Mouse (Mus musculus) lung, postnatal 0 days (tissue): ENCODE results near the gene Tlr5. TPM values are rescaled to one million over a fixed set of nuclear protein-coding genes. Genes with fewer than 3 reads are reported as not detected.

ENCODE experiments used
- ATAC-seq: fragments of 200-750 bp; cut with Nextera tagmentation; 2 replicates; pipeline ENCODE4 v1.8.0; 2017; ENCODE audit warnings: moderate library complexity
- DNase-seq: peaks from one replicate; pipeline ENCODE4 v3.0.0-alpha.2; 2016; ENCODE audit warnings: low spot score
- H3K27ac ChIP-seq: fragments of 300-500 bp; sonication (generic); 2 replicates; pipeline ENCODE4 v1.5.1; 2014; ENCODE audit warnings: antibody characterized with exemption, mild to moderate bottlenecking, low read length, mixed read lengths
- H3K27me3 ChIP-seq: fragments of 300-500 bp; sonication (generic); replicated peaks from 2 replicates; pipeline ENCODE4 v1.6.1; 2014; ENCODE audit warnings: low read length, mixed read lengths; ENCODE audit not compliant: insufficient read depth
- H3K36me3 ChIP-seq: fragments of 300-500 bp; sonication (generic); 2 replicates; pipeline ENCODE4 v1.6.1; 2014; ENCODE audit warnings: low read length, mixed read lengths; ENCODE audit not compliant: insufficient read depth
- H3K4me1 ChIP-seq: fragments of 300-500 bp; sonication (generic); 2 replicates; pipeline ENCODE4 v1.6.1; 2014; ENCODE audit warnings: antibody characterized with exemption, low read depth, low read length, mixed read lengths; ENCODE audit not compliant: insufficient read depth
- H3K4me2 ChIP-seq: fragments of 300-500 bp; sonication (generic); replicated peaks from 2 replicates; pipeline ENCODE4 v1.6.1; 2014; ENCODE audit warnings: low read depth, mild to moderate bottlenecking, low read length, moderate library complexity, mixed read lengths
- H3K4me3 ChIP-seq: fragments of 300-500 bp; sonication (generic); 2 replicates; pipeline ENCODE4 v1.5.1; 2014; ENCODE audit warnings: low read depth, low read length
- H3K9ac ChIP-seq: fragments of 300-500 bp; sonication (generic); replicated peaks from 2 replicates; pipeline ENCODE4 v1.6.1; 2014; ENCODE audit warnings: low read depth, mild to moderate bottlenecking
- H3K9me3 ChIP-seq: fragments of 300-500 bp; sonication (generic); 2 replicates; pipeline ENCODE4 v1.6.1; 2016; ENCODE audit warnings: low read length, mixed read lengths
- CTCF ChIP-seq: IDR thresholded peaks from 2 replicates; pipeline ENCODE4 v1.5.1; 2016; ENCODE audit warnings: antibody characterized with exemption, mild to moderate bottlenecking
- EP300 ChIP-seq: IDR thresholded peaks from 2 replicates; pipeline ENCODE4 v1.6.1; 2016; ENCODE audit warnings: antibody characterized with exemption, mild to moderate bottlenecking, control low read depth
- WGBS: fragments of 180-500 bp; shearing (Covaris S2); extraction: QIAGEN DNeasy Blood & Tissue Kit; methylation state at CpG from one replicate; pipeline ENCODE4 v1.1.7; 2014; 5-methylcytosine and 5-hydroxymethylcytosine counted together
- polyA plus RNA-seq: library from polyadenylated mRNA; unstranded; fragments of >200 nt; fragmentation: Nextera tagmentation; extraction: Ambion mirVana; gene quantifications from 2 replicates; pipeline ENCODE4 v1.2.1, GENCODE M21; 2015

The Tlr5 gene
- polyA plus RNA-seq, 1 experiment from 2014 or later, result 1.5 TPM

GRCm38 (mm10) chr1:182953165-182953564, 1.4 kb upstream of the Tlr5 start:
- Histone ChIP-seq H3K4me3 (no peak overlapping the region), H3K9me3 (no peaks in the 10 kb centered on the region), H3K9ac (no peak overlapping the region), H3K36me3 (no peaks in the 10 kb centered on the region), H3K4me1 (peaks cover 14% of the 10 kb centered on the region; the same call in 1 of the 2 replicates), H3K4me2 (no peak overlapping the region), H3K27me3 (no peaks in the 10 kb centered on the region), H3K27ac (no peak overlapping the region)
- DNase-seq (peak; percentile 66), ATAC-seq (peak; percentile 52)
- TF ChIP-seq EP300 (no peak), CTCF (no peak)
- WGBS, result 42% methylated on average over 3 of the region's 3 CpGs

- ATAC-seq (no peak), DNase-seq (peak; percentile 47)
- no peaks in the 10 kb centered on the region for H3K27me3 ChIP-seq
- H3K9me3 ChIP-seq, result no peaks in the 10 kb centered on the region
- H3K36me3 ChIP-seq, result no peaks in the 10 kb centered on the region
- H3K27ac ChIP-seq, result no peak overlapping the region
- H3K4me3 ChIP-seq, result no peak overlapping the region
- 43% methylated on average over 4 of the region's 4 CpGs for WGBS
- no peak overlapping the region for H3K9ac ChIP-seq
- peaks cover 15% of the 10 kb centered on the region; the same call in 1 of the 2 replicates for H3K4me1 ChIP-seq
- TF ChIP-seq EP300 (no peak), CTCF (no peak)
- H3K4me2 ChIP-seq, result no peak overlapping the region
Observed at GRCm38 (mm10) chr1:182953667-182954066, 921 bp upstream of the Tlr5 start.

GRCm38 (mm10) chr1:182955047-182955620, 546 bp downstream of the Tlr5 start:
- WGBS, result 14% methylated on average over 15 of the region's 15 CpGs
- H3K9ac ChIP-seq, result 0 out of 2 replicates have a peak overlapping the region, but pooled peaks have one; percentile 9
- no peaks in the 10 kb centered on the region for H3K36me3 ChIP-seq
- peak; percentile 63 for DNase-seq
- no peaks in the 10 kb centered on the region for H3K27me3 ChIP-seq
- no peak; the same call in 1 of the 2 replicates for ATAC-seq
- H3K4me3 ChIP-seq, result peak overlapping the region; percentile 41
- H3K4me1 ChIP-seq, result peaks cover 22% of the 10 kb centered on the region; the same call in 1 of the 2 replicates
- peak overlapping the region; percentile 84 for H3K4me2 ChIP-seq
- TF ChIP-seq CTCF (peak; percentile 22; the same call in 1 of the 2 replicates), EP300 (no peak)
- H3K9me3 ChIP-seq, result no peaks in the 10 kb centered on the region
- peak overlapping the region; percentile 43 for H3K27ac ChIP-seq

- DNase-seq (peak; percentile 81), ATAC-seq (peak; percentile 40)
- 52% methylated on average over 12 of the region's 12 CpGs for WGBS
- Histone ChIP-seq H3K9me3 (no peaks in the 10 kb centered on the region), H3K4me3 (no peak overlapping the region), H3K4me1 (peaks cover 22% of the 10 kb centered on the region; the same call in 1 of the 2 replicates), H3K4me2 (no peak overlapping the region), H3K27ac (no peak overlapping the region; the same call in 1 of the 2 replicates), H3K9ac (no peak overlapping the region), H3K36me3 (no peaks in the 10 kb centered on the region), H3K27me3 (no peaks in the 10 kb centered on the region)
- TF ChIP-seq EP300, result peak; percentile 46; the same call in 1 of the 2 replicates
- TF ChIP-seq CTCF, result no peak
Observed at GRCm38 (mm10) chr1:182956186-182956960, 1.8 kb downstream of the Tlr5 start.

- Histone ChIP-seq H3K27ac (peak overlapping the region; percentile 9; the same call in 1 of the 2 replicates), H3K4me2 (no peak overlapping the region), H3K36me3 (no peaks in the 10 kb centered on the region), H3K4me3 (no peak overlapping the region), H3K9ac (no peak overlapping the region), H3K9me3 (no peaks in the 10 kb centered on the region), H3K4me1 (peaks cover 22% of the 10 kb centered on the region; the same call in 1 of the 2 replicates), H3K27me3 (no peaks in the 10 kb centered on the region)
- ATAC-seq (no peak), DNase-seq (no peak)
- 75% methylated on average over 16 of the region's 16 CpGs for WGBS
- TF ChIP-seq CTCF (no peak), EP300 (no peak)
Observed at GRCm38 (mm10) chr1:182957001-182957757, 2.6 kb downstream of the Tlr5 start.
